Mouse (Mus musculus): ENCODE data around the gene Oprd1. TPM values are rescaled to one million over a fixed set of nuclear protein-coding genes. Genes with fewer than 3 reads are reported as not detected.

Oprd1 gene
- total RNA-seq, 2 experiments from 2014 or later: 10.0 to 11.2 TPM

- no peak for DNase-seq (ENCODE audit: extremely low spot score in 1 of 2, low spot score in 1 of 2)
Measured at GRCm38 (mm10) chr4:132137013-132137412, 7.3 kb downstream of the Oprd1 start.

DNA sequence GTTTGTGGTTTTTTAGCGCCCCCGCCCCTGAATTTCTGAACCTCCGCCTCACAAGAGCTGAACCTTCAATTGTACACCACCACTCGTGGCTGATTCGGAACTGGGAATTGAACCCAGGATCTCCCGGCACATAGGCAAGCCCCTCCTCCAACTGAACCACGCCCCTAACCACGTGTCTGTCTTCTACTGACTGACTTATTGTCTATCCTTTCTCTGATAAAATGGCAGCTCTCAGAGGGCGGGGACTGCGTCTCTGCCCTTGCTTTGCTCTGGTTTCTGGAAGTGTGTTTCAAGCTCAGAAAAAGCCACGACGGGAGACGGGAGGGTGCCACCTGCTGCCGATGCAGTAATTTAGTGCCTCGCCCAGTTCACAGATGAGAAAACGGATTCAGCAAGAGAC is 10.4 kb downstream of the Oprd1 start:
- no peak for DNase-seq (ENCODE audit: extremely low spot score in 1 of 2, low spot score in 1 of 2)

- DNase-seq (ENCODE audit: extremely low spot score in 1 of 2, low spot score in 1 of 2): no peak
Measured at GRCm38 (mm10) chr4:132133381-132133780, 10.9 kb downstream of the Oprd1 start.

DNA sequence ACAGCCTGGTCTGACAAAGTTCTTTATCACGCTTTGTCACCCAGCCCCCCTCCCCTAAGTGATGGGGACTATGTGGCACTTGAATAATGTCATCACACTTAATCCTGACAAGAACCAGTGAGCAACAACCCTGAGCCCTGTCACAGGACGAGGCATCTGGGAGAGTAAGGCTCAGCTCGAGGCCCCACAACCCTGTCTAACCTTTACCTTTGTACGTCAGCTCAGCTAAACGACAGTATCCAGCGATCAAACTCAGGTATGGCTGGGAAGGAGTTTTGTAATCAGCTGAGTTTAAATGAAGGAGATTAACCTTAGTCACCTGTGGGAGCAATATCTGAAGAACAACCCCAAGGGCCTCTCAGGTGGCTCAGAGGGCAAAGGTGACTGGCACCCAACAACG is 12.0 kb downstream of the Oprd1 start:
- no peak for DNase-seq (ENCODE audit: extremely low spot score in 1 of 2, low spot score in 1 of 2)

GRCm38 (mm10) chr4:132131790-132132189 is 12.5 kb downstream of the Oprd1 start:
- no peak for DNase-seq (ENCODE audit: extremely low spot score in 1 of 2, low spot score in 1 of 2)

DNA sequence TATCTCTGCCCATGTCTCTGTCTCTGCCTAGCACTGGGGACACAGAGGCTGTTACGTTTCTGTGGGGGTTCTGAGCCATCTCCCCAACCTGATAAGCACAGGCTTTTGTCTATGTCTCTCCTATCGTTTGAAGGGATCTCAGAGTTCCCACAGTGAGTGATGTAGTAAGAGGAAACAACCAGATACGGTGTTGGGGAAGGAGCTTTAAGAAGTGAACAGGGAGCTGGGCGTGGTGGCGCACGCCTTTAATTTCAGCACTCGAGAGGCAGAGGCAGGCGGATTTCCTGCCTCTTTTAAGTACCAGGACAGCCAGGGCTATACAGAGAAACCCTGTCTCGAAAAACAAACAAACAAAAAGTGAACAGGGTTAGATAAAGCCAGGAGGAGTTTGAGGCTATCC is 13.2 kb downstream of the Oprd1 start:
- no peak for DNase-seq (ENCODE audit: extremely low spot score in 1 of 2, low spot score in 1 of 2)

GRCm38 (mm10) chr4:132130645-132131044 is 13.6 kb downstream of the Oprd1 start:
- DNase-seq (ENCODE audit: extremely low spot score in 1 of 2, low spot score in 1 of 2): no peak

DNA sequence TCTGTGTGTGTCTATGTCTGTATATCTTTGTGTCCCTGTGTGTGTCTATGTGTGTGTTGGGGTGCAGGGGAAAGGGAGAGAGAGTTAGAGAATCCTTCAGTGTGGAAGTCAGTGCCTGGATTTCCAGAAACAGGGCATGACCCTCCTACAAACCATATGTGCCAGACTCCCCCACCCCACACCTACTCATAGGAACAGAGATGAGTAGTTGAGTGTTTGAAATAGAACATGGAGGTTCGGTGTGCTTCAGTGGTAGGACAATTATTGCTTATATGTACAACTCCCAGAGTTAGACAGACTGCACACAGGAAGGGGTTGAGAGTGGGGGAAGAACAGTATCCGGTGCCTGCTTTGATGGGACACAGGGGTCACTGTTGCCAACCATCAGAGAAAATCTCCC is 14.2 kb downstream of the Oprd1 start:
- no peak for DNase-seq (ENCODE audit: extremely low spot score in 1 of 2, low spot score in 1 of 2)

- DNase-seq (ENCODE audit: extremely low spot score in 1 of 2, low spot score in 1 of 2): no peak
Measured at GRCm38 (mm10) chr4:132128997-132129636, 15.2 kb downstream of the Oprd1 start.

GRCm38 (mm10) chr4:132127091-132127490 is 17.2 kb downstream of the Oprd1 start:
- DNase-seq (ENCODE audit: extremely low spot score in 1 of 2, low spot score in 1 of 2): no peak

DNA sequence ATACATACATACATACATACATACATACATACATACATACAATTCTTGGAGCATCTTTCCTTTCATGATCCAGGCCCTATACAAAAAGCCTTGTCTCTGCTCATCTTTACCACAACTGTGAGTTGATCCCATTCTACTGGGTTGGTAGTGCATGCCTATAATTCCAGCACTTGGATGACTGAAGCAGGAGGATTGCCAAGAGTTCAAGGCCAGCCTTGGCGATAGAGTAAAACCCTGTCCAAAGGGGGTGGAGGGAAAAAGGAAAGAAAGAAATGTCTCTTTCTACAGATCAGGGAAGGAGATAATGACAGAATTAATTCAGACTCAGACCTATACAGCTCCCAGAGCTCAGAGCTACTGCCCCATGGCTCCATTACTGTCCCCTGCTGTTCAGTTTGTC is 21.1 kb downstream of the Oprd1 start:
- no peak for DNase-seq (ENCODE audit: extremely low spot score in 1 of 2, low spot score in 1 of 2)

DNA sequence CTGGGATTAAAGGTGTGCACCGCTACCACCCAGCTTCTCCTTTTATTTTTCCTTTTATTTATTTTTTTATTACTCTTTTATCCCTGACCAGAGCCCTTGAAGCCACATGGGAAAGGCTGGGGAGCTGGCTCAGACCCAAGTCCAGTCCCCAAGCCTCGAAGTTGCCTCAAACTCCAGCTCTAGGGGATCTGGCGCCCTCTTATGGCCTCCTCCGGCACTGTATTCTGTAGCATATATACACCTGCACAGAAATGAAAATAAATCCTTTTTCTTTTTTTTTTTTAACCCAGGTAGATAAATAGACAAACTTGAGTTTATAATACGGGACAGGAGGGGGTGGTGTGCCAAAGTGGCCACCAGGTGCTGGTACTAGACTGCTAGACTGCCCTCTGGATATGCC is 22.6 kb downstream of the Oprd1 start:
- DNase-seq (ENCODE audit: extremely low spot score in 1 of 2, low spot score in 1 of 2): no peak

DNA sequence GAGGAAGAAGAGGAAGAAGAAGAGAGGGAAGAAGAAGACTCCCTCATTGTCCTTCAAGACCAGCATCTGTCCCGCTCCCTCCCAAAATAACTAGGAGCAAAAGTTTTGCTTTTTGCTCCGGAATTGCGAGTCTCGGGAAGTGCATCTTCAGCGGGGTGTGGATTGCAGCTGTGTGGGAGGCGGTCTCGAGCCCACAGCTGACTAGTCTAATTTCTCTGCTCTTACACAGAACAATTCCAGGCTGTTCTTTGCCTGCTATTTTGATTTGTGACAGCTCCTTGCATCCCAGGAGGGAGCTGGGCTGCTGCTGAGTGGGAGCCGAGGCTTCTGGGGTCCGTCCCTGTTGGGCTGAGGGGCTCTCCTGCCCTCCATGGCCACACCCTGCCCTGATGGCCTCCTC is 24.7 kb downstream of the Oprd1 start:
- DNase-seq (ENCODE audit: extremely low spot score in 1 of 2, low spot score in 1 of 2): no peak

DNA sequence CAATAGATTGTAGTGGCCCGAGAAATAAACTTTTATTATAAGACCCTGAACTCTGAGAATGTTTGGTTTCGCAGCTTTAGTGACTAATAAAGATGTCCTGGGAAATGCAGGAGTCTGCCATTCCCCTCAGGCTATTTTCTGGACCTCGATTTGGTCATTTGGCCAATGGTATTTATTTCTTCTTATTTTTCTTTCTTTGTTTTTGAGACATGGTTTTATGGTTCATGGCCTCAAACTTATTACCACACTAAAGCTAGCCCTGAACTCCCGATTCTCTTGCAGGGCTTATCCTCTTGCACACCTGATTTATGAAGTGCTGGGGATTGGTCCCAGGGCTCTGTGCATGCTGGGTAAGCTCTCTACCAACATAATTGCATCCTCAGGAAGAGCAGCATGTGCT is 28.0 kb downstream of the Oprd1 start:
- DNase-seq (ENCODE audit: extremely low spot score in 1 of 2, low spot score in 1 of 2): no peak

DNA sequence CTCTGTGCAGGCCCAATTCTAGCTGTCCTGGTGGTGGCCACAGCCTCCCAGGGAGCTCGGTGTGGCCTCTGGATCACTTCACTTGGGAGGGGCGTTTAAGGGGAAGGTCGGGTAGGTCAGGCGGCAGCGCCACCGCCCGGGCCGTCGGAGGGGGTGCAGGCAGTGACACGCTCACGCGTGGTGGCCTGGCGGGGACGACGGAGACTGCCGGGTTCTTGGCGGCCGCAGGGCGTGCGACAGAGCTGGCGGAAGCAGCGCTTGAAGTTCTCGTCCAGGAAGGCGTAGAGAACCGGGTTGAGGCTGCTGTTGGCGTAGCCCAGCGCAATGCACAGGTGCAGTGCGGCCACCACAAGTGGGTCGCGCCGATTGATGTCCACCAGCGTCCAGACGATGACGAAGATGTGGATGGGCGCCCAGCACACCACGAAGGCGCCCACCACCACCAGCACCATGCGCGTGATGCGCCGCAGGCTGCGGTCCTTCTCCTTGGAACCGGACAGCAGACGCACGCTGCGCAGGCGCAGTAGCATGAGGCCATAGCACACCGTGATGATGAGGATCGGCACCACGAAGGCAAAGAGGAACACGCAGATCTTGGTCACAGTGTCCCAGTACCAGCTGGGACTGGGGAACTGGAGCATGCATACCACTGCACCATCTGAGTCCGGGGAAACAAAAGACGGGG is 30.7 kb downstream of the Oprd1 start:
- DNase-seq (ENCODE audit: extremely low spot score in 1 of 2, low spot score in 1 of 2): no peak

DNA sequence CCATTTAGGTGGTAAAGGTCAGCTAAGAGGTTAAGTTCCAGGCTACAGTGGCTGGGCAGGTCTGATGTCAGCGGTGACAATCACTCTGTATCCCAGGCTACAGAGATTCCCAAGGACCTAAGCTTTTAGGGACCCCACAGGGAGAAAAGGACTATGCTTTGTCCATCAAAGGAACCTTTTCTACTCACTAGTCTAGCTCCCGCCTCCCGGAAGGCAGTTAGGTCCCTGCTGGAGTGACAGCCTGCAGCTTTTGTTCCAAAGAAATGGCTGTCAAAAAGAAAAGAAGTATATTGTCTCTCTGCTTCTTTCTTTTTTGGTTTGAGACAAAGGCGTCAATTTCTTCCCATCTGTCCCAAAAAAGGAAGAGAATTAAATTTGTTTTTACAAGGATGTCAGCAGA is 33.1 kb downstream of the Oprd1 start:
- no peak for DNase-seq (ENCODE audit: extremely low spot score in 1 of 2, low spot score in 1 of 2)

GRCm38 (mm10) chr4:132108221-132108620 is 36.1 kb downstream of the Oprd1 start:
- no peak for DNase-seq (ENCODE audit: extremely low spot score in 1 of 2, low spot score in 1 of 2)

GRCm38 (mm10) chr4:132101152-132101551 is 43.1 kb downstream of the Oprd1 start:
- DNase-seq (ENCODE audit: extremely low spot score in 1 of 2, low spot score in 1 of 2): no peak

- no peak for DNase-seq (ENCODE audit: extremely low spot score in 1 of 2, low spot score in 1 of 2)
Measured at GRCm38 (mm10) chr4:132099548-132099947, 44.7 kb downstream of the Oprd1 start.

- DNase-seq (ENCODE audit: extremely low spot score in 1 of 2, low spot score in 1 of 2): no peak
Measured at GRCm38 (mm10) chr4:132095043-132095442, 49.2 kb downstream of the Oprd1 start.

DNA sequence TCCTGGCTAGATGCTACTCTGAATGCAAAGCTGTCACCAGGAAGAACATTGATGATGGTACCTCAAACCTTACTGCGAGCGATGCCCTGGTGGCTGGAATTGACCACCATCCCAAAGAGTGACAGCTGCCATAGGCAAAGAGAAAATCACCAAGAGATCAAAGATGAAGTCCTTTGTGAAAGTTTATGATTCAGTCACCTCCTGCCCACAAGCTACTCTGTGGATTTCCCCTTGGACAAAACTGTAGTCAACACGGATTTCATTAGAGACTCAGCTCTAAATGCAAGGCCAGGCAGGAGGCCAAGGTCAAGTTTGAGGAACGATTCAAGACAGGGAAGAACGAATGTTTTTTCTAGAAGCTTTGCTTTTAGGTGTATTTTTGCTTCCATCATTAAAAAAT is 50.4 kb downstream of the Oprd1 start:
- DNase-seq (ENCODE audit: extremely low spot score in 1 of 2, low spot score in 1 of 2): no peak

GRCm38 (mm10) chr4:132093136-132093535 is 51.1 kb downstream of the Oprd1 start:
- DNase-seq (ENCODE audit: extremely low spot score in 1 of 2, low spot score in 1 of 2): no peak
